Mouse (Mus musculus) liver, embryonic 16.5 days (tissue): ENCODE measurements at regions not wholly inside any gene's neighbourhood (a gene's known extent, or its start where the extent isn't known, plus 50 kb on each side); places are given as distances from the start of the nearest gene placed in this dataset.

Experiments used
- ATAC-seq: fragments of 200-750 bp; cut with Nextera tagmentation; 2 replicates; pipeline ENCODE4 v1.8.0; 2017; ENCODE audit warnings: low read depth, mild to moderate bottlenecking, moderate number of reproducible peaks, moderate library complexity
- H3K27ac ChIP-seq: fragments of 300-500 bp; sonication (generic); 2 replicates; pipeline ENCODE4 v1.5.1; 2014; ENCODE audit warnings: mild to moderate bottlenecking, low read length
- H3K27me3 ChIP-seq: fragments of 300-500 bp; sonication (generic); 2 replicates; pipeline ENCODE4 v1.6.1; 2014; ENCODE audit warnings: low read depth, low read length, mixed read lengths; ENCODE audit not compliant: control insufficient read depth, insufficient read depth
- H3K36me3 ChIP-seq: fragments of 300-500 bp; sonication (generic); 2 replicates; pipeline ENCODE4 v1.6.1; 2014; ENCODE audit warnings: mild to moderate bottlenecking; ENCODE audit not compliant: control insufficient read depth, insufficient read depth
- H3K4me1 ChIP-seq: fragments of 300-500 bp; sonication (generic); 2 replicates; pipeline ENCODE4 v1.6.1; 2014; ENCODE audit warnings: low read depth, low read length, mixed read lengths; ENCODE audit not compliant: control insufficient read depth
- H3K4me2 ChIP-seq: fragments of 300-500 bp; sonication (generic); 2 replicates; pipeline ENCODE4 v1.6.1; 2014; ENCODE audit warnings: low read depth, low read length, mixed read lengths
- H3K4me3 ChIP-seq: fragments of 300-500 bp; sonication (generic); 2 replicates; pipeline ENCODE4 v1.5.1; 2014; ENCODE audit warnings: low read depth, mild to moderate bottlenecking, low read length
- H3K9ac ChIP-seq: fragments of 300-500 bp; sonication (generic); 2 replicates; pipeline ENCODE4 v1.6.1; 2014; ENCODE audit warnings: low read depth, low read length
- H3K9me3 ChIP-seq: fragments of 300-500 bp; sonication (generic); replicated peaks from 2 replicates; pipeline ENCODE4 v1.6.1; 2016; ENCODE audit warnings: low read length; ENCODE audit not compliant: control insufficient read depth
- WGBS: fragments of 180-500 bp; shearing (Covaris S2); extraction: QIAGEN DNeasy Blood & Tissue Kit; methylation state at CpG from one replicate; pipeline ENCODE4 v1.1.7; 2014; ENCODE audit not compliant: insufficient replicate concordance; 5-methylcytosine and 5-hydroxymethylcytosine counted together

GRCm38 (mm10) chr3:103494043-103494442 is 81.0 kb upstream of the Syt6 start:
- Histone ChIP-seq H3K27me3 (no peaks in the 10 kb centered on the region), H3K4me2 (no peak overlapping the region), H3K27ac (no peak overlapping the region), H3K9ac (no peak overlapping the region), H3K36me3 (no peaks in the 10 kb centered on the region), H3K4me1 (no peaks in the 10 kb centered on the region), H3K4me3 (no peak overlapping the region), H3K9me3 (no peaks in the 10 kb centered on the region)
- ATAC-seq, result no peak
- WGBS, result 47% methylated on average over 3 of the region's 3 CpGs

- no peak overlapping the region for H3K9ac ChIP-seq
- H3K4me1 ChIP-seq, result no peaks in the 10 kb centered on the region
- ATAC-seq, result no peak
- 63% methylated on average over 6 of the region's 6 CpGs for WGBS
- H3K27me3 ChIP-seq, result no peaks in the 10 kb centered on the region
- H3K9me3 ChIP-seq, result no peaks in the 10 kb centered on the region
- H3K4me3 ChIP-seq, result no peak overlapping the region
- H3K27ac ChIP-seq, result no peak overlapping the region
- no peaks in the 10 kb centered on the region for H3K36me3 ChIP-seq
- no peak overlapping the region for H3K4me2 ChIP-seq
Observed at GRCm38 (mm10) chr3:103496083-103496482, 78.9 kb upstream of the Syt6 start.

GRCm38 (mm10) chr3:103496683-103497082 is 78.3 kb upstream of the Syt6 start:
- Histone ChIP-seq H3K9ac (no peak overlapping the region), H3K27ac (no peak overlapping the region), H3K4me2 (no peak overlapping the region), H3K4me1 (no peaks in the 10 kb centered on the region), H3K9me3 (no peaks in the 10 kb centered on the region), H3K27me3 (no peaks in the 10 kb centered on the region), H3K36me3 (no peaks in the 10 kb centered on the region), H3K4me3 (no peak overlapping the region)
- 65% methylated on average over 3 of the region's 3 CpGs for WGBS
- no peak for ATAC-seq

- no peak overlapping the region for H3K27ac ChIP-seq
- H3K27me3 ChIP-seq, result no peaks in the 10 kb centered on the region
- no peak overlapping the region for H3K4me3 ChIP-seq
- H3K9me3 ChIP-seq, result no peaks in the 10 kb centered on the region
- H3K4me2 ChIP-seq, result no peak overlapping the region
- ATAC-seq, result no peak
- WGBS, result 58% methylated on average over 3 of the region's 3 CpGs
- H3K9ac ChIP-seq, result no peak overlapping the region
- no peaks in the 10 kb centered on the region for H3K36me3 ChIP-seq
- H3K4me1 ChIP-seq, result no peaks in the 10 kb centered on the region
Observed at GRCm38 (mm10) chr3:103497696-103498095, 77.3 kb upstream of the Syt6 start.

- ATAC-seq, result no peak
- Histone ChIP-seq H3K9me3 (no peaks in the 10 kb centered on the region), H3K4me2 (no peak overlapping the region), H3K9ac (no peak overlapping the region), H3K4me1 (no peaks in the 10 kb centered on the region), H3K4me3 (no peak overlapping the region), H3K36me3 (no peaks in the 10 kb centered on the region), H3K27me3 (no peaks in the 10 kb centered on the region), H3K27ac (no peak overlapping the region)
- 60% methylated on average over 4 of the region's 4 CpGs for WGBS
Observed at GRCm38 (mm10) chr3:103498458-103498857, 76.6 kb upstream of the Syt6 start.

GRCm38 (mm10) chr3:103499801-103500200 is 75.2 kb upstream of the Syt6 start:
- no peaks in the 10 kb centered on the region for H3K36me3 ChIP-seq
- H3K27me3 ChIP-seq, result no peaks in the 10 kb centered on the region
- WGBS, result 20% methylated on average over 1 of the region's 1 CpGs
- no peak overlapping the region for H3K4me3 ChIP-seq
- no peak overlapping the region for H3K27ac ChIP-seq
- H3K9ac ChIP-seq, result no peak overlapping the region
- H3K4me1 ChIP-seq, result no peaks in the 10 kb centered on the region
- ATAC-seq, result no peak
- no peak overlapping the region for H3K4me2 ChIP-seq
- H3K9me3 ChIP-seq, result no peaks in the 10 kb centered on the region

GRCm38 (mm10) chr3:103500366-103500765 is 74.7 kb upstream of the Syt6 start:
- H3K4me3 ChIP-seq, result no peak overlapping the region
- ATAC-seq, result no peak
- H3K9ac ChIP-seq, result no peak overlapping the region
- H3K36me3 ChIP-seq, result no peaks in the 10 kb centered on the region
- 17% methylated on average over 4 of the region's 4 CpGs for WGBS
- no peak overlapping the region for H3K4me2 ChIP-seq
- no peaks in the 10 kb centered on the region for H3K9me3 ChIP-seq
- H3K4me1 ChIP-seq, result no peaks in the 10 kb centered on the region
- no peak overlapping the region for H3K27ac ChIP-seq
- no peaks in the 10 kb centered on the region for H3K27me3 ChIP-seq

GRCm38 (mm10) chr3:103504160-103504559 is 70.9 kb upstream of the Syt6 start:
- WGBS, result 63% methylated on average over 3 of the region's 3 CpGs
- Histone ChIP-seq H3K36me3 (no peaks in the 10 kb centered on the region), H3K27ac (no peak overlapping the region), H3K4me2 (no peak overlapping the region), H3K9me3 (no peaks in the 10 kb centered on the region), H3K4me1 (no peaks in the 10 kb centered on the region), H3K4me3 (no peak overlapping the region), H3K27me3 (no peaks in the 10 kb centered on the region), H3K9ac (no peak overlapping the region)
- ATAC-seq, result no peak

GRCm38 (mm10) chr3:103513411-103513810 is 61.6 kb upstream of the Syt6 start:
- H3K36me3 ChIP-seq, result no peaks in the 10 kb centered on the region
- H3K9ac ChIP-seq, result no peak overlapping the region
- ATAC-seq, result no peak
- H3K27me3 ChIP-seq, result no peaks in the 10 kb centered on the region
- H3K4me1 ChIP-seq, result no peaks in the 10 kb centered on the region
- no peak overlapping the region for H3K4me3 ChIP-seq
- H3K9me3 ChIP-seq, result no peaks in the 10 kb centered on the region
- no peak overlapping the region for H3K27ac ChIP-seq
- no peak overlapping the region for H3K4me2 ChIP-seq
- WGBS, result 50% methylated on average over 6 of the region's 6 CpGs

GRCm38 (mm10) chr3:103514061-103514460 is 61.0 kb upstream of the Syt6 start:
- no peak overlapping the region for H3K4me3 ChIP-seq
- ATAC-seq, result no peak
- no peaks in the 10 kb centered on the region for H3K36me3 ChIP-seq
- WGBS, result 38% methylated on average over 7 of the region's 7 CpGs
- no peak overlapping the region for H3K27ac ChIP-seq
- no peaks in the 10 kb centered on the region for H3K9me3 ChIP-seq
- H3K9ac ChIP-seq, result no peak overlapping the region
- no peaks in the 10 kb centered on the region for H3K4me1 ChIP-seq
- H3K4me2 ChIP-seq, result no peak overlapping the region
- no peaks in the 10 kb centered on the region for H3K27me3 ChIP-seq
